In the genomic region with DNA sequence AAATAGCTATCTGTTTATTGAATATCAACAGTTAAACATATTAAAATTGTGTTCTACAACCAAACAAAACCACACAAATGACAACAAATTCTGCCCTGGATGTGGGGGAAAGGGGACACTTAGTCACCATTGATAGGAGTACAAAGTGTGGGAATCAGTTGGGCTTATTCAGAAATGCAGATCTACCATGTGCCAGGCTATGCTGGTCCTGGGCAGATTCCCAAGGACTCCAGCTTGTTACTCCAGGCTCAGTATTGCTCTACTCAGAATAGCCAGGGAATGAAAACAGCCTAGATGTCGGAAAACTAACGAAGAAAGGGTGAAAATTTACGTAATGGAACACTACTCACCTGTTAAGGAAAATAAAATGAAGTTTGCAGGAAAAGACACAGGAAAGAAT, we compare ENCODE assay signal across 8 mouse cellular contexts.
"Had no signal": no experiment of that assay in that cellular context is flagged by ENCODE, and none has a peak within 500 bp of the region (broad histone marks: within the 10 kb centered on the region; RNA-seq: fewer than 3 reads in every experiment).

No protein-coding gene starts in this region.

- ATAC-seq: liver, embryonic 12.5 days had no signal

- DNase-seq: kidney, adult 2 months; kidney, postnatal 25 days; lung, embryonic 14.5 days; lung, postnatal 10 days; lung, postnatal 4 days; midbrain, embryonic 14.5 days; thymus, postnatal 4 days had no signal
